Mouse (Mus musculus) CH12.LX (cell line): ENCODE data around the gene Tns3. TPM values are rescaled to one million over a fixed set of nuclear protein-coding genes. Genes with fewer than 3 reads are reported as not detected.

Source experiments
- DNase-seq: peaks from one replicate; pipeline ENCODE4 v3.0.0-alpha.2; 2013; ENCODE audit errors: extremely low read depth
- H3K27ac ChIP-seq: 2 replicates; pipeline ENCODE4 v1.5.1; 2012; ENCODE audit warnings: low read depth, mild to moderate bottlenecking, control low read depth, moderate library complexity; ENCODE audit not compliant: insufficient read depth
- H3K27me3 ChIP-seq: replicated peaks from 2 replicates; pipeline ENCODE3; 2012; ENCODE audit warnings: inconsistent platforms
- H3K36me3 ChIP-seq, 2 experiments: replicated peaks in 1 of 2; 2 replicates each; pipeline versions ENCODE3 to v1.6.1; 2012; ENCODE audit warnings: inconsistent platforms in 1 of 2, low read length in 1 of 2, mild to moderate bottlenecking in 1 of 2, mixed read lengths in 1 of 2, moderate library complexity in 1 of 2; ENCODE audit not compliant: control insufficient read depth in 1 of 2, insufficient read depth in 1 of 2
- H3K4me1 ChIP-seq, 2 experiments: 2 replicates each; pipeline ENCODE4 v1.6.1; 2012; ENCODE audit warnings: inconsistent platforms in 1 of 2, moderate library complexity in 1 of 2; ENCODE audit not compliant: insufficient read depth in 2 of 2, control insufficient read depth in 1 of 2
- H3K4me2 ChIP-seq: 2 replicates; pipeline ENCODE4 v1.6.1; 2012; ENCODE audit warnings: low read depth, mild to moderate bottlenecking, control low read depth; ENCODE audit not compliant: poor library complexity, insufficient read depth, severe bottlenecking
- H3K4me3 ChIP-seq, 3 experiments: fragments of 150-350 bp in 1 of 3; sonication (generic) in 1 of 3; replicated peaks in 1 of 3; 2 replicates each; pipeline versions ENCODE3 to v1.5.1; 2011 to 2012; ENCODE audit warnings: low read depth in 2 of 3, low read length in 2 of 3, mild to moderate bottlenecking in 2 of 3, moderate library complexity in 2 of 3, control low read depth in 1 of 3, improper control_type of control experiment in 1 of 3, inconsistent platforms in 1 of 3, mixed read lengths in 1 of 3; ENCODE audit not compliant: poor library complexity in 1 of 3
- H3K79me2 ChIP-seq: replicated peaks from 2 replicates; pipeline ENCODE4 v1.6.1; 2012; ENCODE audit warnings: mild to moderate bottlenecking, moderate library complexity; ENCODE audit not compliant: control insufficient read depth, poor library complexity, insufficient read depth, severe bottlenecking; ENCODE audit errors: extremely low read depth
- H3K9ac ChIP-seq: 2 replicates; pipeline ENCODE4 v1.6.1; 2012; ENCODE audit warnings: low read depth, mild to moderate bottlenecking, control low read depth, moderate library complexity; ENCODE audit not compliant: insufficient read depth
- H3K9me3 ChIP-seq: replicated peaks from 2 replicates; pipeline ENCODE3; 2012; ENCODE audit warnings: low read length, inconsistent platforms, mixed read lengths
- CHD2 ChIP-seq: IDR thresholded peaks from 2 replicates; pipeline ENCODE4 v1.6.1; 2011; ENCODE audit warnings: low read length, improper control_type of control experiment
- E2F4 ChIP-seq: IDR thresholded peaks from 2 replicates; pipeline ENCODE4 v1.6.1; 2011; ENCODE audit warnings: low read depth, low read length, improper control_type of control experiment; ENCODE audit not compliant: insufficient replicate concordance
- ELF1 ChIP-seq: IDR thresholded peaks from 2 replicates; pipeline ENCODE4 v1.6.1; 2014; ENCODE audit warnings: low read depth, mild to moderate bottlenecking, inconsistent platforms, low read length, improper control_type of control experiment
- EP300 ChIP-seq: IDR thresholded peaks from 2 replicates; pipeline ENCODE4 v1.6.1; 2011; ENCODE audit warnings: low read length, improper control_type of control experiment
- ETS1 ChIP-seq: conservative IDR thresholded peaks from 2 replicates; pipeline ENCODE4 v1.6.1; 2012; ENCODE audit warnings: low read depth, mild to moderate bottlenecking, inconsistent platforms, low read length, improper control_type of control experiment, moderate library complexity
- JUN ChIP-seq: IDR thresholded peaks from 2 replicates; pipeline ENCODE4 v1.6.1; 2011; ENCODE audit warnings: low read depth, mild to moderate bottlenecking, low read length, improper control_type of control experiment, moderate library complexity; ENCODE audit not compliant: insufficient read depth
- MAFK ChIP-seq: IDR thresholded peaks from 2 replicates; pipeline ENCODE4 v1.6.1; 2011; ENCODE audit warnings: low read length, improper control_type of control experiment; ENCODE audit not compliant: insufficient replicate concordance
- MAX ChIP-seq: IDR thresholded peaks from 2 replicates; pipeline ENCODE4 v1.6.1; 2011; ENCODE audit warnings: low read length, improper control_type of control experiment
- MAZ ChIP-seq: IDR thresholded peaks from 2 replicates; pipeline ENCODE4 v1.6.1; 2012; ENCODE audit warnings: low read depth, mild to moderate bottlenecking, inconsistent platforms, low read length, improper control_type of control experiment, moderate library complexity
- MYC ChIP-seq: IDR thresholded peaks from 2 replicates; pipeline ENCODE4 v1.6.1; 2011; ENCODE audit warnings: low read depth, mild to moderate bottlenecking, improper control_type of control experiment, low read length
- NELFE ChIP-seq: IDR thresholded peaks from 2 replicates; pipeline ENCODE4 v1.6.1; 2011; ENCODE audit warnings: low read depth, low read length, improper control_type of control experiment
- POLR2AphosphoS2 ChIP-seq: IDR thresholded peaks from 2 replicates; pipeline ENCODE4 v1.6.1; 2011; ENCODE audit warnings: low read depth, low read length, improper control_type of control experiment
- RAD21 ChIP-seq: IDR thresholded peaks from 2 replicates; pipeline ENCODE4 v1.6.1; 2011; ENCODE audit warnings: low read depth, mild to moderate bottlenecking, low read length, improper control_type of control experiment, moderate library complexity
- RCOR1 ChIP-seq: conservative IDR thresholded peaks from 2 replicates; pipeline ENCODE4 v1.6.1; 2012; ENCODE audit warnings: low read depth, mild to moderate bottlenecking, inconsistent platforms, low read length, improper control_type of control experiment
- TBP ChIP-seq: conservative IDR thresholded peaks from 2 replicates; pipeline ENCODE4 v1.6.1; 2011; ENCODE audit warnings: low read depth, low read length, improper control_type of control experiment
- TCF12 ChIP-seq: IDR thresholded peaks from 2 replicates; pipeline ENCODE4 v1.6.1; 2014; ENCODE audit warnings: low read depth, mild to moderate bottlenecking, inconsistent platforms, low read length, improper control_type of control experiment
- UBTF ChIP-seq: IDR thresholded peaks from 2 replicates; pipeline ENCODE4 v1.6.1; 2012; ENCODE audit warnings: low read depth, mild to moderate bottlenecking, inconsistent platforms, low read length, improper control_type of control experiment, moderate library complexity
- ZC3H11A ChIP-seq: IDR thresholded peaks from 2 replicates; pipeline ENCODE4 v1.6.1; 2012; ENCODE audit warnings: low read depth, mild to moderate bottlenecking, inconsistent platforms, low read length, improper control_type of control experiment
- ZKSCAN1 ChIP-seq: IDR thresholded peaks from 2 replicates; pipeline ENCODE4 v1.6.1; 2012; ENCODE audit warnings: low read depth, inconsistent platforms, low read length, improper control_type of control experiment, borderline replicate concordance
- ZMIZ1 ChIP-seq: IDR thresholded peaks from 2 replicates; pipeline ENCODE4 v1.6.1; 2012; ENCODE audit warnings: low read depth, mild to moderate bottlenecking, inconsistent platforms, low read length, improper control_type of control experiment
- dilution Hi-C: fragments of 300-500 bp; cut with MboI; formaldehyde crosslinking; loops from 2 replicates; pipeline ENCODE4 v1.14.3; 2020; ENCODE audit warnings: low sequenced_read_pairs; ENCODE audit not compliant: extremely low pct_unique_long_range_greater_than_20kb, extremely low pct_ligation_motif_present
- in situ Hi-C: fragments of 300-500 bp; cut with MboI; formaldehyde crosslinking; loops from 3 replicates; pipeline ENCODE4 v1.14.3; 2019; ENCODE audit warnings: low sequenced_read_pairs, low pct_ligation_motif_present, low pct_unique_long_range_greater_than_20kb, mixed read lengths
- polyA plus RNA-seq: library from polyadenylated mRNA; unstranded; fragments of >175 nt; gene quantifications from 2 replicates; pipeline ENCODE4 v1.2.1, GENCODE M21; 2012; ENCODE audit warnings: low read depth; ENCODE audit not compliant: insufficient read length
- total RNA-seq, 2 experiments: library from RNA; depleted of rRNA; stranded (reverse); fragments of 300-350 nt in 1 of 2; fragments of >200 nt in 1 of 2; gene quantifications; 2 replicates each; pipeline ENCODE4 v1.2.3; 2012 to 2014

The Tns3 gene
- total and polyA plus RNA-seq, 3 experiments, result 0.03 to 1.3 (median 0.33) TPM

DNA sequence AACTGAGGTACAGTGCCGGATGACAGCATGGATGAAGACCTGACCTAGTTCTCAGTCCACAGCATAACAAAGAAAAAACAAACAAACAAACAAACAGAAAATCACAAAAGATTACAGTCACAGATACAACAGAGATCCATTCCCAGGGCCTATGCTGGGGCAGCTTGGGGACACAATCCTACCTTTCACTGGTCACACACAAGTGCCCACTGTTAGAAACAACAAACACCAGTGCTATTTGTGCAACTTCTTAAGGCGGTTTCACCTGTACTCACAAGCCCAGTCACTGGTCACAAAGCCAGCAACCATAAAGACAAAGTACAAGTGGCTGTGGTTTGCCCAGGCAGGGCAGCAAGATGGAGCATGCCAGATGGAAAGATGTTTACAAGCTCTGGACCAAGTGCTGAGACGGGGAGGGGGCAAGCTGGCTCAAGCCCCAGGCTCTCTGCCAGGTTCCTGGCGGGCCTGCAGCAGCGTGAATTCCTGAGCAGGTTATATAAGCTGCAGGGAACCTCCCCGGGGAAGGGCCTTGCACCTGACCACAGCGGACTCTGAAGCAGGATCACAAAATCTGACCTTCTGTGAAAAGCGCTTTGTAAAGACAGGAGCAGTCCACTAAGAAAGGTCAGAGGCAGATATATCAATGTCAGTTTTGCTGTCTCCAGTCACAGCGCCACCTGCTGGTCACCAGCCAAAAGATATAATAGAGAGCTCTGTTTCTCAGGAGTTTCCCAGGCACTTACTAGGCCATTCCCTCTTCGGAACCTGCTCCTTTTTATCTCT is 140.8 kb downstream of the Tns3 start (continued):
- TF ChIP-seq ZKSCAN1 (no peak), MAZ (no peak), MYC (no peak), ETS1 (no peak)

DNA sequence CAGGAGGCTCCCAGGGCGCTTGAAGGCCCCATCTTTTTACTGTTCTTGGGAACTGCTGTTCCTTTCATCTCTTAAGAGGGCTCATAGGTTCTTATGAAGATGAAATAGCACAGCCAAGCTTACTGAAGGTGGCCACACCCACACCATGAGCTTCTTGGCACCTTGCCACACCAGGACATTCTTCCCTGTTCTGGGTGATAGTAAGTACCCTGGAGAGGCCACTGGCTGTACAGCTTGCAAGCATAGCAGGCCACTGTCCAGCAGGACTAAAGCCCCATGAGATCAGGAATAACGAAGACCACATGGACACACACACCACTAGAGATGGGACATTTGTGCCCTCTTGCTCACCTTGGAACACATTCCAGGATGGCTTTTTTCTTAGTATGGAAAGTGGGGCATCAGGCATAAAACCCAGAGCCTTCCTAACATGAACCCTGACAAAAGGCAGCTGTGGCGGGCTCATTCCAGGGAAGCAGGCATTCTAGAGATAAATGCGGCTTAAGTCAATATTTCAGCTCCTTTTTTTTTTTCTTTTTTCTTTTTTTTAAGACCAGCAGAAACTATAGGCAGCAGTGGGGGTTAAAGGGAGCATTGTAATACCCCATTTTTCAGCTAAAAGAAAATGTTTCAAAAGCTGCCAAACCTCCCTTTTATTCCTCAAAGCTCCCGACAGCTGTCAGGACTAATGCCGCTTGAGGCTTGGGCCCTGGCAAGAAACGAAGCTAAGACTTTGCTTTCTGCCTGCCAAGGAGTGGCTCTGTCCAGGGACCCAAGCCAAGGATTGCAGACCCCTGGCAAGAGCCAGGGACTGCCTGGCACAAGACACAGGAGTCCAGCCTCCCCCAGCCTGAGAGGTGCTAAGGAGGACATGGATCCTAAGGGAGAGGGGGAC is 150.7 kb downstream of the Tns3 start:
- Histone ChIP-seq H3K9me3 (no peaks in the 10 kb centered on the region), H3K4me3 (no peak overlapping the region), H3K36me3 (no peaks in the 10 kb centered on the region), H3K27me3 (peaks cover 93% of the 10 kb centered on the region), H3K4me1 (no peaks in the 10 kb centered on the region), H3K9ac (no peak overlapping the region), H3K27ac (no peak overlapping the region), H3K79me2 (no peaks in the 10 kb centered on the region), H3K4me2 (no peak overlapping the region)
- in situ Hi-C loops (no loop called here), dilution Hi-C loops (no loop called here)
- no peak for DNase-seq
- TF ChIP-seq MAZ, result no peak
- TF ChIP-seq ELF1, result no peak
- TF ChIP-seq MAFK, result no peak
- TF ChIP-seq RAD21, result no peak
- TF ChIP-seq ZC3H11A, result no peak
- TF ChIP-seq TBP, result no peak
- no peak for TF ChIP-seq UBTF
- TF ChIP-seq ETS1, result no peak
- TF ChIP-seq POLR2AphosphoS2, result no peak
- no peak for TF ChIP-seq JUN
- TF ChIP-seq EP300, result no peak
- TF ChIP-seq MYC, result no peak
- no peak for TF ChIP-seq NELFE

DNA sequence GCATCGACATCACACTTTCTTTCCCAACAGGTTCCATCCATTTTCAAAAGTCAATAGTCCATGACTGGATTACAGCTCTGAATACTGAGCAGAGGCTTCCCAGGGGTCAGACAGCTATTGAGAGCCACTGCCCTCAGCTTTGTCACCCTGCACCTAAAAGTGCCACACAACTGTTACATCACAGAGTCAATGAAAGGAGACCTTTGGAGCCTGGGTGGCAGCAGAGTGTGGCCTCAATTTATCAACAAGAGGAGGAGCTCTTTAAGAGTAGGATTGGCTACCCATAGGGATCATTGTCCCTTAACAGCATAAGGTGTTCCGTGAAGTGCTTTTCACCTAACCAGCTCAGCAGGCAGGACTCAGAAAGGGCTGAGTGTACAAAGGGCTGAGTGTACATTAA is 154.0 kb downstream of the Tns3 start:
- DNase-seq, result no peak
- no peaks in the 10 kb centered on the region for H3K79me2 ChIP-seq
- H3K4me2 ChIP-seq, result no peak overlapping the region
- no peak overlapping the region for H3K9ac ChIP-seq
- H3K9me3 ChIP-seq, result no peaks in the 10 kb centered on the region
- H3K27me3 ChIP-seq, result peaks cover 95% of the 10 kb centered on the region
- no peak overlapping the region for H3K27ac ChIP-seq
- no peaks in the 10 kb centered on the region for H3K4me1 ChIP-seq
- H3K36me3 ChIP-seq, result no peaks in the 10 kb centered on the region
- in situ Hi-C loops, result no loop called here
- TF ChIP-seq CHD2 (no peak), RCOR1 (no peak), POLR2AphosphoS2 (no peak), TCF12 (no peak), RAD21 (no peak), MAX (no peak), MAZ (no peak), MYC (no peak), ZMIZ1 (no peak), E2F4 (no peak)
- no peak overlapping the region for H3K4me3 ChIP-seq
- dilution Hi-C loops, result no loop called here
